Mouse (Mus musculus): ENCODE measurements around the gene Gpr61. TPM values are rescaled to one million over a fixed set of nuclear protein-coding genes. Genes with fewer than 3 reads are reported as not detected.

Gene Gpr61
- total and polyA plus RNA-seq, 3 experiments, result 0.11 TPM; not detected in 2

DNA sequence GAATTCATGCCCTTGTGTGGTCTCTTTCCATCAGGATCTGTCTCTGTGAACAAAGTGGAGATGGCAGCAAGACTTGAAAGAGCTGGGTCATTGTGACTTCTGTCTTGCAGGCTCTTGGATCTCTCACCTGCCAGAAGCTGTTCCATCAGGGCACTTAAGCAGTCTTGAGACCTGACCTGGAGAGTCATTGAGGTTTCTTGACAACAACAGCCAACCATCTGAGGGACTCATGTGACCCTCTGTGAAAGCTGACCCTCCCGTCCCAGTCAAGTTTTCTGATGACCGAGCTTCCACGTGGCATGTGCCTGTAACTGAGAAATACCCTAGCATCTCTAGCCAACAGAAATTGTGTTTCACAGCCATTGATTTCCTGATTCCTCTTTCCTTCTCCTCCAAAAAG is 30.1 kb upstream of the Gpr61 start:
- DNase-seq (ENCODE audit: low spot score), result no peak
- H3K9me3 ChIP-seq (replicated peaks), result no peaks in the 10 kb centered on the region
- no peak overlapping the region for H3K4me3 ChIP-seq (ENCODE audit: low read depth, low read length)
- TF ChIP-seq POLR2AphosphoS5 (IDR thresholded peaks at IDR 0.05; ENCODE audit: insufficient replicate concordance, low read depth, low read length) (no peak), CTCF (IDR thresholded peaks at IDR 0.05; ENCODE audit: low read depth, low read length) (no peak), TAL1 (conservative IDR thresholded peaks at IDR 0.05; ENCODE audit: low read depth, low read length) (no peak), GATA1 (IDR thresholded peaks at IDR 0.05; ENCODE audit: borderline replicate concordance, low read length) (no peak), GATA2 (IDR thresholded peaks at IDR 0.05; ENCODE audit: borderline replicate concordance, low read depth, low read length) (no peak)
- H3K27me3 ChIP-seq (ENCODE audit: insufficient read depth, low read length), result peaks cover 50% of the 10 kb centered on the region
- peaks cover 26% of the 10 kb centered on the region for H3K4me1 ChIP-seq (ENCODE audit: insufficient read depth, low read depth, low read length)
- H3K36me3 ChIP-seq (replicated peaks), result peaks cover 3% of the 10 kb centered on the region
- no peak for ATAC-seq (ENCODE audit: extremely low read depth, insufficient number of reproducible peaks, low FRiP score, poor library complexity, severe bottlenecking)

DNA sequence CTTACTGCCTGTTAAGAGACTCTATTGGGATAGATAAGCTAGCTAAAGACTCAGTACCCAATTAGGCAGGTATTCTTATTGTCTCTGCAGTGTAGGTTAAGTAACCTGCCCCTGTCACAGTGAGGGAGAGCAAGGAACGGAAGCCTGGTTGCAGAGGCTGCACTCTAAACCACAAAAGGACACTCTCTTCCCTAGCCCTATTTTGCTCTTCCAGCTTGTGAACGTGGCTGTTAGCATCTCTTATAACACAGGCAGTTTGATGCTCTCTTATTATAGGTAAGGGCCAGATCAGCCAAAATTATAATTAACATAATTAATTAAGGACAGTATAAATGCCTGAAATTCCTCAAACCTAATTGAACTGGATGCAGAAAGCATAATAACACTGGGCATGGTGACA is 25.8 kb upstream of the Gpr61 start:
- H3K4me3 ChIP-seq (ENCODE audit: low read depth, low read length), result no peak overlapping the region
- DNase-seq (ENCODE audit: low spot score) (no peak), ATAC-seq (ENCODE audit: extremely low read depth, insufficient number of reproducible peaks, low FRiP score, poor library complexity, severe bottlenecking) (no peak)
- TF ChIP-seq POLR2AphosphoS5 (IDR thresholded peaks at IDR 0.05; ENCODE audit: insufficient replicate concordance, low read depth, low read length), result no peak
- TF ChIP-seq TAL1 (conservative IDR thresholded peaks at IDR 0.05; ENCODE audit: low read depth, low read length), result no peak
- TF ChIP-seq GATA1 (IDR thresholded peaks at IDR 0.05; ENCODE audit: borderline replicate concordance, low read length), result no peak
- no peak for TF ChIP-seq CTCF (IDR thresholded peaks at IDR 0.05; ENCODE audit: low read depth, low read length)
- no peak for TF ChIP-seq GATA2 (IDR thresholded peaks at IDR 0.05; ENCODE audit: borderline replicate concordance, low read depth, low read length)
- peaks cover 1% of the 10 kb centered on the region for H3K4me1 ChIP-seq (ENCODE audit: insufficient read depth, low read depth, low read length)
- peaks cover 27% of the 10 kb centered on the region for H3K27me3 ChIP-seq (ENCODE audit: insufficient read depth, low read length)
- H3K9me3 ChIP-seq (replicated peaks), result no peaks in the 10 kb centered on the region
- H3K36me3 ChIP-seq (replicated peaks), result no peaks in the 10 kb centered on the region

- Histone ChIP-seq H3K36me3 (replicated peaks) (no peaks in the 10 kb centered on the region), H3K9me3 (replicated peaks) (no peaks in the 10 kb centered on the region), H3K27me3 (ENCODE audit: insufficient read depth, low read length) (peaks cover 31% of the 10 kb centered on the region), H3K4me3 (ENCODE audit: low read depth, low read length) (no peak overlapping the region), H3K4me1 (ENCODE audit: insufficient read depth, low read depth, low read length) (no peaks in the 10 kb centered on the region)
- DNase-seq (ENCODE audit: low spot score), result no peak
- no peak for ATAC-seq (ENCODE audit: extremely low read depth, insufficient number of reproducible peaks, low FRiP score, poor library complexity, severe bottlenecking)
- TF ChIP-seq POLR2AphosphoS5 (IDR thresholded peaks at IDR 0.05; ENCODE audit: insufficient replicate concordance, low read depth, low read length) (no peak), GATA1 (IDR thresholded peaks at IDR 0.05; ENCODE audit: borderline replicate concordance, low read length) (no peak), TAL1 (conservative IDR thresholded peaks at IDR 0.05; ENCODE audit: low read depth, low read length) (no peak), GATA2 (IDR thresholded peaks at IDR 0.05; ENCODE audit: borderline replicate concordance, low read depth, low read length) (no peak), CTCF (IDR thresholded peaks at IDR 0.05; ENCODE audit: low read depth, low read length) (no peak)
Observed at GRCm38 (mm10) chr3:108178756-108179715, 24.4 kb upstream of the Gpr61 start.

DNA sequence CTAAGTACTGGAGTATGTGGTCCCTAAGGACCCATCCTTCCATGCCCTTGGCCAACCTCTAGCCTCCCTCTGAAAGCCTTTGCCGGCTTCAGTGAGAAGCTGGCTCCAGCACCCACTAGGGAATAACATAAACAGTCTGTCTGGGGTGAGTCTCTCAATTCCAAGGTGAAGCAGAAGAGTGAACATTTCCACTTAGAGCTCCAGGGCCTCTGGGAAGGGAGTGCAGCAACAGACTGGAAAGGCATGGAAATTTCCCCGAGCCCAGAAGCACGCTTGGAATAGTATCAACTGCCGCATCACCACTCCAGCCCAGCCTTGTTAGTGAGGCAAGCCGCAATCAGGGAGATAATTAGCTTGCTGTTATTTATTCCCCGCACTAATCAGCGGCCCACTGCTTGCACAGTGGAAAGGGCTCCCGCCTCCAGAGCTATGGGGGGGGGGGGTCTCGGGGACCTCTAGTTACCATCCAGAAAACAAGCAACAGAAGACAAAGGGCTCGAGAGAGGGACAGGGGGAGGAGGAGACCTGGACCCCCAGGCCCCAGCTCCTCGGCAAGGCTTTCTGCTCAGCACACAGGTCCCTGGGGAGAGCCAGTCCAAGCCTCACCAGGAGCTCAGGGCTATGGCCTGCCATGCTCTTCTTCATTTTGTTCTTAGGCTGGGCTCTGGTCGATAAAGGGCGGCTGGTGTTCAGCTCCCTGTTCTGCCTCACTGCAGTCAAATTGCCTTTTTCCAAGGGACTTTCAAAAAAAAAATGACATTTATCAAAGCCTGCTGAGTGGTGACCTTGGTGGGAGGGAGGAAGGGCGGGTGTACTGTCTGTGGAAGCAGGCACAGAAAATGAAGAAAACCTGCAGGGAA is 20.2 kb upstream of the Gpr61 start:
- Histone ChIP-seq H3K9me3 (replicated peaks) (no peaks in the 10 kb centered on the region), H3K36me3 (replicated peaks) (no peaks in the 10 kb centered on the region), H3K4me1 (ENCODE audit: insufficient read depth, low read depth, low read length) (no peaks in the 10 kb centered on the region), H3K27me3 (ENCODE audit: insufficient read depth, low read length) (peaks cover 39% of the 10 kb centered on the region), H3K4me3 (ENCODE audit: low read depth, low read length) (no peak overlapping the region)
- DNase-seq (ENCODE audit: low spot score) (no peak), ATAC-seq (ENCODE audit: extremely low read depth, insufficient number of reproducible peaks, low FRiP score, poor library complexity, severe bottlenecking) (no peak)
- TF ChIP-seq GATA1 (IDR thresholded peaks at IDR 0.05; ENCODE audit: borderline replicate concordance, low read length) (no peak), TAL1 (conservative IDR thresholded peaks at IDR 0.05; ENCODE audit: low read depth, low read length) (no peak), CTCF (IDR thresholded peaks at IDR 0.05; ENCODE audit: low read depth, low read length) (no peak), POLR2AphosphoS5 (IDR thresholded peaks at IDR 0.05; ENCODE audit: insufficient replicate concordance, low read depth, low read length) (no peak), GATA2 (IDR thresholded peaks at IDR 0.05; ENCODE audit: borderline replicate concordance, low read depth, low read length) (no peak)

GRCm38 (mm10) chr3:108169199-108169598 is 14.5 kb upstream of the Gpr61 start:
- H3K27me3 ChIP-seq (ENCODE audit: insufficient read depth, low read length), result peaks cover 43% of the 10 kb centered on the region
- H3K9me3 ChIP-seq (replicated peaks), result no peaks in the 10 kb centered on the region
- H3K4me1 ChIP-seq (ENCODE audit: insufficient read depth, low read depth, low read length), result no peaks in the 10 kb centered on the region
- DNase-seq (ENCODE audit: low spot score), result no peak
- no peak for TF ChIP-seq GATA2 (IDR thresholded peaks at IDR 0.05; ENCODE audit: borderline replicate concordance, low read depth, low read length)
- TF ChIP-seq TAL1 (conservative IDR thresholded peaks at IDR 0.05; ENCODE audit: low read depth, low read length), result no peak
- TF ChIP-seq GATA1 (IDR thresholded peaks at IDR 0.05; ENCODE audit: borderline replicate concordance, low read length), result no peak
- no peak for TF ChIP-seq POLR2AphosphoS5 (IDR thresholded peaks at IDR 0.05; ENCODE audit: insufficient replicate concordance, low read depth, low read length)
- TF ChIP-seq CTCF (IDR thresholded peaks at IDR 0.05; ENCODE audit: low read depth, low read length), result no peak
- no peak overlapping the region for H3K4me3 ChIP-seq (ENCODE audit: low read depth, low read length)
- no peaks in the 10 kb centered on the region for H3K36me3 ChIP-seq (replicated peaks)
- ATAC-seq (ENCODE audit: extremely low read depth, insufficient number of reproducible peaks, low FRiP score, poor library complexity, severe bottlenecking), result no peak

- Histone ChIP-seq H3K9me3 (replicated peaks) (no peaks in the 10 kb centered on the region), H3K36me3 (replicated peaks) (no peaks in the 10 kb centered on the region), H3K4me1 (ENCODE audit: insufficient read depth, low read depth, low read length) (no peaks in the 10 kb centered on the region), H3K27me3 (ENCODE audit: insufficient read depth, low read length) (peaks cover 41% of the 10 kb centered on the region), H3K4me3 (ENCODE audit: low read depth, low read length) (no peak overlapping the region)
- TF ChIP-seq CTCF (IDR thresholded peaks at IDR 0.05; ENCODE audit: low read depth, low read length) (no peak), POLR2AphosphoS5 (IDR thresholded peaks at IDR 0.05; ENCODE audit: insufficient replicate concordance, low read depth, low read length) (no peak), TAL1 (conservative IDR thresholded peaks at IDR 0.05; ENCODE audit: low read depth, low read length) (no peak), GATA2 (IDR thresholded peaks at IDR 0.05; ENCODE audit: borderline replicate concordance, low read depth, low read length) (no peak), GATA1 (IDR thresholded peaks at IDR 0.05; ENCODE audit: borderline replicate concordance, low read length) (no peak)
- no peak for DNase-seq (ENCODE audit: low spot score)
- ATAC-seq (ENCODE audit: extremely low read depth, insufficient number of reproducible peaks, low FRiP score, poor library complexity, severe bottlenecking), result no peak
Observed at GRCm38 (mm10) chr3:108167499-108167898, 12.8 kb upstream of the Gpr61 start.

All from G1E (cell line).